Mouse (Mus musculus) liver, embryonic 11.5 days (tissue): ENCODE measurements around the gene Ell. TPM values are rescaled to one million over a fixed set of nuclear protein-coding genes. Genes with fewer than 3 reads are reported as not detected.

Experiments
- ATAC-seq: fragments of 200-750 bp; cut with Nextera tagmentation; replicated peaks from 2 replicates; pipeline ENCODE4 v1.8.0; 2017; ENCODE audit warnings: moderate number of reproducible peaks, mild to moderate bottlenecking, moderate TSS enrichment, moderate library complexity; ENCODE audit not compliant: low FRiP score
- DNase-seq: peaks from one replicate; pipeline ENCODE4 v3.0.0-alpha.2; 2017; ENCODE audit warnings: low spot score
- H3K27ac ChIP-seq: fragments of 300-500 bp; sonication (generic); 2 replicates; pipeline ENCODE4 v1.5.1; 2014; ENCODE audit warnings: mild to moderate bottlenecking, low read depth, low read length, control low read depth
- H3K27me3 ChIP-seq: fragments of 300-500 bp; sonication (generic); replicated peaks from 2 replicates; pipeline ENCODE4 v1.6.1; 2014; ENCODE audit warnings: low read length, mixed read lengths; ENCODE audit not compliant: control insufficient read depth, insufficient read depth
- H3K36me3 ChIP-seq: fragments of 300-500 bp; sonication (generic); 2 replicates; pipeline ENCODE4 v1.6.1; 2014; ENCODE audit warnings: mild to moderate bottlenecking, low read length, moderate library complexity, mixed read lengths; ENCODE audit not compliant: control insufficient read depth, insufficient read depth
- H3K4me1 ChIP-seq: fragments of 300-500 bp; sonication (generic); replicated peaks from 2 replicates; pipeline ENCODE4 v1.6.1; 2014; ENCODE audit warnings: low read length, mixed read lengths; ENCODE audit not compliant: control insufficient read depth, insufficient read depth
- H3K4me2 ChIP-seq: fragments of 300-500 bp; sonication (generic); 2 replicates; pipeline ENCODE4 v1.6.1; 2014; ENCODE audit warnings: mild to moderate bottlenecking, control low read depth, moderate library complexity
- H3K4me3 ChIP-seq: fragments of 300-500 bp; sonication (generic); 2 replicates; pipeline ENCODE4 v1.5.1; 2014; ENCODE audit warnings: low read depth, low read length, control low read depth
- H3K9ac ChIP-seq: fragments of 300-500 bp; sonication (generic); 2 replicates; pipeline ENCODE4 v1.6.1; 2014; ENCODE audit warnings: low read depth, low read length, control low read depth
- H3K9me3 ChIP-seq: fragments of 300-500 bp; sonication (generic); 2 replicates; pipeline ENCODE4 v1.6.1; 2016; ENCODE audit warnings: low read length, inconsistent platforms, mixed read lengths; ENCODE audit not compliant: control insufficient read depth
- WGBS: fragments of 180-500 bp; shearing (Covaris S2); extraction: QIAGEN DNeasy Blood & Tissue Kit; methylation state at CpG from one replicate; pipeline ENCODE4 v1.1.7; 2014; 5-methylcytosine and 5-hydroxymethylcytosine counted together
- polyA plus RNA-seq: library from polyadenylated mRNA; unstranded; fragments of >200 nt; fragmentation: Nextera tagmentation; extraction: Ambion mirVana; gene quantifications from 2 replicates; pipeline ENCODE4 v1.2.1, GENCODE M21; 2014

The Ell gene
- polyA plus RNA-seq, 1 experiment from 2014 or later, result 20.7 TPM

DNA sequence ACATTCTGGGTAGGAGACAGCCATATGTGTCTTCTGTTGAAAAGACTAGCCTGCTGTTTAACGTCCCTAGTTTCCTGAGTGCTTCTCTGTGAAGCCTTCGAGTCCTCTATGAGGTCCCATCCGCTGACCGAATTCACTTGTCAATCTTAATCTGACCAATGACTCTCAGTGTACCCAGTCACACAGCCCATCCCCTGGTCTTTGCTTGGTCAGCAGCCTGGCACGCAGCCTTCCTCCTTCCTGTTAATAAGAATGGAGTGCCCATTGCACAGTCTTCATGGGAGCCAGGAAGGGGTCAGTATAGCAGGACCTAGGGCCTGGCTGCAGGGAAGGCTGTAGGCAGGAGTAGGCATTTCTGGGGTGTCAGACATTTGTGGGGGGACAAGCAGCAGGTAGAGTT lies 75.2 kb downstream of the Ell start:
- ATAC-seq (no peak), DNase-seq (no peak)
- H3K4me3 ChIP-seq, result no peak overlapping the region
- no peaks in the 10 kb centered on the region for H3K9me3 ChIP-seq
- H3K4me1 ChIP-seq, result peaks cover 46% of the 10 kb centered on the region
- H3K9ac ChIP-seq, result no peak overlapping the region
- H3K36me3 ChIP-seq, result no peaks in the 10 kb centered on the region
- whole genome bisulfite sequencing, result 69% methylated on average over 5 of the region's 5 CpGs
- H3K4me2 ChIP-seq, result no peak overlapping the region
- no peaks in the 10 kb centered on the region for H3K27me3 ChIP-seq
- peak overlapping the region; percentile 38; the same call in 1 of the 2 replicates for H3K27ac ChIP-seq

DNA sequence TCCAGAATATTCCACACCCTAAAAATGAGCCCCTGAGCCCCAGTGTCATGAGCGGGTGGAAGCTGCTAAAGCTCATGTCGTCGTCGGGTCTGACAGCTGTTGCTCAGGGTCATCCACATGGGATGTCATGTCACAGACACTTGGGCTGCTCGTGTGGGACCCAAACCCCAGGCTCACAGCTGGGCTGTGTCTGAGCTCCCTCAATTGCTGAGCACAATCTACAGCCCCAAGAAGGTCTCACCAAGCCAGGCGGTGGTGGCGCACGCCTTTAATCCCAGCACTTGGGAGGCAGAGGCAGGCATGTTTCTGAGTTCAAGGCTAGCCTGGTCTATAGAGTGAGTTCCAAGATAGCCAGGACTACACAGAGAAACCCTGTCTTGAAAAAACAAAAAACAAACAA lies 76.0 kb downstream of the Ell start:
- H3K36me3 ChIP-seq, result no peaks in the 10 kb centered on the region
- no peak for ATAC-seq
- no peaks in the 10 kb centered on the region for H3K9me3 ChIP-seq
- no peak for DNase-seq
- no peak overlapping the region for H3K4me3 ChIP-seq
- peaks cover 46% of the 10 kb centered on the region for H3K4me1 ChIP-seq
- 85% methylated on average over 8 of the region's 8 CpGs for WGBS
- H3K9ac ChIP-seq, result no peak overlapping the region
- peak overlapping the region; percentile 38 for H3K27ac ChIP-seq
- H3K4me2 ChIP-seq, result no peak overlapping the region
- no peaks in the 10 kb centered on the region for H3K27me3 ChIP-seq

DNA sequence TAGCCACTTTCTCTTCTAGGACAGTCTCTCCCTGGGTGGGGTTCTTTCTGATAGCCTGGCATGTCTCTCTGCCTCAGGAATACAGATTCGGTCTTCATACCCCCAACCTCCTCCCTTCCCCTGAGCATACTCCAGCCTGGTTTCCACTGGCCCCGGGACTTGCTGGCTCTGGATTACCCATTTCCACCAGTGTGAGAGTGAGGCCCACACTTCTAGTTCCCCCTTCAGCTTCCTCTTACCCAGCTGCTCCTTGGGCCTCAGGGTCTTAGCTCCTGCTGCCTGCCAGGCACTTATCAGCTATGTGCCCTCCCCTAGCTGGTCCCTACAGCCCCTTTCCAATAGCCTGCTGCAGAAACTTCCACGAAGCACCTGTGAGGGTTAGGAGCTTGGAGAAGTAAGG lies 76.6 kb downstream of the Ell start, which contains the start of gene Lrrc25:
TSS of gene Lrrc25 (plus strand) at position 262 of the 400 bp plus-strand sequence.
- H3K36me3 ChIP-seq, result no peaks in the 10 kb centered on the region
- peak within 1 kb of the TSS; percentile 10; the same call in 1 of the 2 replicates for H3K9ac ChIP-seq
- WGBS, result 44% methylated on average over 3 of the region's 3 CpGs
- DNase-seq, result no peak
- H3K4me3 ChIP-seq, result 0 out of 2 replicates have a peak within 1 kb of the TSS, but pooled peaks have one; percentile 5
- H3K4me2 ChIP-seq, result peak within 1 kb of the TSS; percentile 25
- H3K9me3 ChIP-seq, result no peaks in the 10 kb centered on the region
- ATAC-seq, result no peak
- peak within 1 kb of the TSS; percentile 38 for H3K27ac ChIP-seq
- H3K4me1 ChIP-seq, result peaks cover 50% of the 10 kb centered on the region
- no peaks in the 10 kb centered on the region for H3K27me3 ChIP-seq

DNA sequence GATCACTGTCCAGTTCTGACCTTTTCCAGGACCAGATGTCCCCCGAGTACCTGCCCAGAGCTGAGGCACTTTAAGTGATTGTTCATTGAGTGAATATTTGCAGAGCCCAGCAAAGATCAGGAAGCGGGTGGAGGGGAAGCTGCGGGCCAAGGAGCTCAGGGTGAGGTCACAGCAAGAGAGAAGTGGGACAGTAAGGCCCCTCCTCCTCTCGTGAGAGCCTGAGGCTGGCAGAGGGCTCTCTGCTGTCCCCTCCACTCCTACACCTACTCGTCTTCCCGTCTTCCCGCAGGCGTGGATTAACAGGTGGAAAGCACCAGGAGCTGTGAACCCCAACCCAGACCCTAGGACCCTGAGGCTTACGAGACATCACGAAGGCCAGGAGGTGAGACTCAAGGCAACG lies 77.4 kb downstream of the Ell start:
- no peak for ATAC-seq
- Histone ChIP-seq H3K4me3 (no peak overlapping the region), H3K4me1 (peaks cover 55% of the 10 kb centered on the region), H3K27me3 (no peaks in the 10 kb centered on the region), H3K36me3 (no peaks in the 10 kb centered on the region), H3K4me2 (peak overlapping the region; percentile 16), H3K27ac (0 out of 2 replicates have a peak overlapping the region, but pooled peaks have one; percentile 4), H3K9ac (0 out of 2 replicates have a peak overlapping the region, but pooled peaks have one; percentile 10), H3K9me3 (no peaks in the 10 kb centered on the region)
- 42% methylated on average over 11 of the region's 11 CpGs for WGBS
- DNase-seq, result no peak

DNA sequence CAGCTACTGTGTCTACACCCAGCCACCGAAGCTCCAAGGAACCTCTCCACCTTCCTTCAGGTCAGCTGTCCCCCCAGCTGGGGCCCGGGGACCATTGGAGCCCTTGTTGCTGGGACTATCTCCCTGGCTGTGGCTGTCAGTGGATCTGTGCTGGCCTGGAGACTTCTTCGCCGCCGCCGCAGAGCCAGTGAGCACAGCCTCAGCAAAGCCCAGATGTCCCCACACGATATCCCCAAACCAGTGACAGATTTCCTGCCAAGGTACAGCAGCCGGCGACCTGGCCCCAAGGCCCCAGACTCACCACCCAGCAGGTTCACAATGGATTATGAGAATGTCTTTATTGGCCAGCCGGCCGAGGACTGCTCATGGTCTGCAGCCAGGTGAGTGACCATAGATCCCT lies 78.7 kb downstream of the Ell start:
- no peak for DNase-seq
- ATAC-seq, result peak; percentile 27; the same call in 1 of the 2 replicates
- H3K4me3 ChIP-seq, result peak overlapping the region; percentile 24
- H3K9me3 ChIP-seq, result no peaks in the 10 kb centered on the region
- WGBS, result 41% methylated on average over 11 of the region's 11 CpGs
- H3K4me1 ChIP-seq, result peaks cover 58% of the 10 kb centered on the region
- no peaks in the 10 kb centered on the region for H3K27me3 ChIP-seq
- no peaks in the 10 kb centered on the region for H3K36me3 ChIP-seq
- peak overlapping the region; percentile 64 for H3K9ac ChIP-seq
- H3K27ac ChIP-seq, result peak overlapping the region; percentile 93
- H3K4me2 ChIP-seq, result peak overlapping the region; percentile 58

DNA sequence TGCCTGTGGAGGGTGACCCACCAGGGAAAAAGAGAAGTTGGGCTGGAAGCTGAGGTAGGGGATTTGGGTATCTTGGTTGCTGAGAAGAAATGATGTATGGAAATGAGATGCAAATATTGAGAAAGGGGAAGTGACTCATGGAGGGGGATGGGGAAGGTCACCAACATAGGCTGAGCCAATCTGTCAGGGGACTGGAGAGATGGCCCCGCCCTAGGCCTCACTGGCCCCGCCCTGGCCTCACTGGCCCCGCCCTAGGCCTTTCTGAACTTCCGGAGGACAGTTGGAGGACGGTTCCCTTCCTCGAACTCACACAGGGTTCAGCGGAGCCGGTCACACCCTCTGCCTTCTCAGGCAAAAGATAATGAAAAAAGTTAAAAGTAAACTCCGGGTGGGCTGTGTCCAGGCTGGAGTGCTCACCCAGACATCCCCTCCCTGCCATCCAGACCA lies 79.7 kb downstream of the Ell start:
- Histone ChIP-seq H3K36me3 (no peaks in the 10 kb centered on the region), H3K27ac (peak overlapping the region; percentile 93), H3K4me2 (peak overlapping the region; percentile 58), H3K4me3 (peak overlapping the region; percentile 24), H3K27me3 (no peaks in the 10 kb centered on the region), H3K9me3 (no peaks in the 10 kb centered on the region), H3K9ac (peak overlapping the region; percentile 64), H3K4me1 (peaks cover 61% of the 10 kb centered on the region)
- DNase-seq, result peak; percentile 88
- ATAC-seq, result peak; percentile 87
- 15% methylated on average over 9 of the region's 9 CpGs for WGBS

DNA sequence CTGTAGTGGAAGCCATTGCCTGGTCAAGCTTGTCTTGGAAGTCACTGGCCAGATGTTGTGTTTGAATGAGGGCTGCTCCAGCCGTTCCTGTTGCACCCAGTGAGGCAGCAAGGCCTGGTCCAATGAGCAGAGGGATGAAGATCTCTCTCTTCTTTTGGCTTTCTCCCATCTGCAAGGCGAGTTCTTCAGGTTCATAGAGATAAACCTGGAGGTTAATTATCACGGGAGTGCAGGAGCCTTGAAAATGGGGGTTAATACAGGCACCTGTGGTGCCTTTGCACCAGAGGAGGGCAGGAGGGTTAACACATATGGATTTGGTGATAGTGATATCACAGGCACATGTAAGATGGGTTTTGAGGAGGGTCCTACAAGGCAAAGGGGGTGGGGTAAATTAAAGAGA lies 83.0 kb downstream of the Ell start:
- Histone ChIP-seq H3K36me3 (no peaks in the 10 kb centered on the region), H3K4me3 (no peak overlapping the region), H3K27ac (peak overlapping the region; percentile 88), H3K27me3 (no peaks in the 10 kb centered on the region), H3K9ac (no peak overlapping the region), H3K4me1 (peaks cover 50% of the 10 kb centered on the region), H3K9me3 (no peaks in the 10 kb centered on the region), H3K4me2 (peak overlapping the region; percentile 52)
- ATAC-seq (peak; percentile 73), DNase-seq (no peak)
- 31% methylated on average over 3 of the region's 3 CpGs for WGBS

DNA sequence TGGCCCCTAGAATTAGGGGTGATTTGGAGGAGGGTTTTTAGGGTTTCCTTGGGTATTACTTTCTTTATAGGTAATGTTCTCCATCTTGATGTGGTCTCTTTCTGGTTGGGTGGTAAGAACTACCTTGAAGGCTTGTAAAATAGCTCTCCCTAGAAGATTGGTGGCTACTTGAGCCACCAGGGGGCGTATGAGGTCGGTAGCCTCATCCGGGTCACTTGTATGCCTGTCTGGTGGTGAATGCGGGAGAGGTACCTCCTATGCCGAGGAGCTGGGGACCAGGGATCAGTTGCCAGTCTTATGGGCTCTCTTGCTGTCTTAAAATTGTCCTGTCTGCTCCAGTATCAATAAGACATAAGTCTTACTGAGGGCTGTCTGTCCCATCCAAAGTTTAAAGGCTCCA lies 85.8 kb downstream of the Ell start:
- no peak overlapping the region for H3K4me3 ChIP-seq
- DNase-seq, result no peak
- H3K9ac ChIP-seq, result no peak overlapping the region
- no peak overlapping the region for H3K4me2 ChIP-seq
- WGBS, result 29% methylated on average over 5 of the region's 5 CpGs
- H3K27ac ChIP-seq, result no peak overlapping the region
- H3K27me3 ChIP-seq, result no peaks in the 10 kb centered on the region
- no peak for ATAC-seq
- H3K36me3 ChIP-seq, result no peaks in the 10 kb centered on the region
- H3K4me1 ChIP-seq, result peaks cover 33% of the 10 kb centered on the region
- no peaks in the 10 kb centered on the region for H3K9me3 ChIP-seq

DNA sequence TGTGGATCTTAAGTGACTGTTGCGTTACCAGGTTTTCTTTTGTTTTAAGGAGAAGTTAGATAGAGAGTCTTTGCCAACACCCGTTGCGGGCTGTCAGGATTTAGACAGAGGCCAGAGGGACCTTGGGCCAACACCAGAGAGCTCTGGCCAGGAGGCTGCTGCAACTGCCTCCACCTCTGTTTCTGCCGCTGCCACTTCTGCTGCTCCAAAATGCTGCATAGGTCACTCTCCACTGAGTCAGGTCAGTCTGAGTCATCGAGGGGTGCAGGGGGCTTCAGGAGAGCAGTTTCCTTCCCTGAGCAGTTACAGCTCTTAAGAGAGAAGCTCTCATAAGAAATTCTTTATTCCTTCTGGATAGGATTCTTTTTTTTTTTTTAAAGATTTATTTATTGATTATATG lies 87.8 kb downstream of the Ell start:
- DNase-seq (no peak), ATAC-seq (no peak)
- Histone ChIP-seq H3K4me3 (no peak overlapping the region), H3K9me3 (no peaks in the 10 kb centered on the region), H3K4me2 (no peak overlapping the region), H3K36me3 (no peaks in the 10 kb centered on the region), H3K27ac (no peak overlapping the region), H3K27me3 (peaks cover 7% of the 10 kb centered on the region; the same call in 1 of the 2 replicates), H3K9ac (no peak overlapping the region), H3K4me1 (peaks cover 27% of the 10 kb centered on the region)
- 82% methylated on average over 5 of the region's 5 CpGs for WGBS
